Mouse (Mus musculus): ENCODE data around the gene Vgf. TPM values are rescaled to one million over a fixed set of nuclear protein-coding genes. Genes with fewer than 3 reads are reported as not detected.

The Vgf gene
- polyA plus RNA-seq, 1 experiment, result 0.08 TPM

- Histone ChIP-seq H3K4me3 (ENCODE audit: insufficient read depth, low read depth, low read length) (no peak overlapping the region), H3K27me3 (replicated peaks; ENCODE audit: control insufficient read depth, insufficient read depth, low read length) (no peaks in the 10 kb centered on the region), H3K27ac (ENCODE audit: insufficient read depth, low read depth, low read length) (no peak overlapping the region), H3K36me3 (ENCODE audit: control insufficient read depth, insufficient read depth, low read length) (no peaks in the 10 kb centered on the region), H3K4me1 (ENCODE audit: control insufficient read depth, insufficient read depth, low read length) (no peaks in the 10 kb centered on the region)
- peak; percentile 64 for DNase-seq
- TF ChIP-seq CTCF (conservative IDR thresholded peaks at IDR 0.05; ENCODE audit: insufficient read depth, insufficient read length, low read depth, low read length), result peak; percentile 48; the same call in 1 of the 2 replicates
- no peak for TF ChIP-seq POLR2A (IDR thresholded peaks at IDR 0.05; ENCODE audit: low read depth, low read length)
- WGBS, result 19% methylated on average over 3 of the region's 3 CpGs
These were observed 16.2 kb upstream of the Vgf start for GRCm38 (mm10) chr5:137009988-137010387.

- no peak for DNase-seq
These were observed 13.7 kb upstream of the Vgf start for GRCm38 (mm10) chr5:137012401-137012950.

GRCm38 (mm10) chr5:137015913-137016312 lies 10.3 kb upstream of the Vgf start:
- Histone ChIP-seq H3K4me3 (ENCODE audit: insufficient read depth, low read depth, low read length) (no peak overlapping the region), H3K4me1 (ENCODE audit: control insufficient read depth, insufficient read depth, low read length) (no peaks in the 10 kb centered on the region), H3K27me3 (replicated peaks; ENCODE audit: control insufficient read depth, insufficient read depth, low read length) (no peaks in the 10 kb centered on the region), H3K36me3 (ENCODE audit: control insufficient read depth, insufficient read depth, low read length) (no peaks in the 10 kb centered on the region), H3K27ac (ENCODE audit: insufficient read depth, low read depth, low read length) (no peak overlapping the region)
- no peak for TF ChIP-seq CTCF (conservative IDR thresholded peaks at IDR 0.05; ENCODE audit: insufficient read depth, insufficient read length, low read depth, low read length)
- TF ChIP-seq POLR2A (IDR thresholded peaks at IDR 0.05; ENCODE audit: low read depth, low read length), result no peak
- 85% methylated on average over 3 of the region's 3 CpGs for WGBS
- no peak for DNase-seq

More at GRCm38 (mm10) chr5:137012401-137012950, 13.7 kb upstream of the Vgf start:
- no peak overlapping the region for H3K27ac ChIP-seq (ENCODE audit: insufficient read depth, low read depth, low read length)
- H3K4me3 ChIP-seq (ENCODE audit: insufficient read depth, low read depth, low read length), result no peak overlapping the region
- H3K36me3 ChIP-seq (ENCODE audit: control insufficient read depth, insufficient read depth, low read length), result no peaks in the 10 kb centered on the region
- 67% methylated on average over 15 of the region's 15 CpGs for WGBS
- H3K27me3 ChIP-seq (replicated peaks; ENCODE audit: control insufficient read depth, insufficient read depth, low read length), result no peaks in the 10 kb centered on the region
- H3K4me1 ChIP-seq (ENCODE audit: control insufficient read depth, insufficient read depth, low read length), result no peaks in the 10 kb centered on the region
- no peak for TF ChIP-seq POLR2A (IDR thresholded peaks at IDR 0.05; ENCODE audit: low read depth, low read length)
- no peak for TF ChIP-seq CTCF (conservative IDR thresholded peaks at IDR 0.05; ENCODE audit: insufficient read depth, insufficient read length, low read depth, low read length)

GRCm38 (mm10) chr5:137024318-137024717 lies 1.9 kb upstream of the Vgf start:
- H3K4me3 ChIP-seq (ENCODE audit: insufficient read depth, low read depth, low read length), result no peak overlapping the region
- TF ChIP-seq POLR2A (IDR thresholded peaks at IDR 0.05; ENCODE audit: low read depth, low read length) (no peak), CTCF (conservative IDR thresholded peaks at IDR 0.05; ENCODE audit: insufficient read depth, insufficient read length, low read depth, low read length) (no peak)
- no peak overlapping the region for H3K27ac ChIP-seq (ENCODE audit: insufficient read depth, low read depth, low read length)
- 31% methylated on average over 3 of the region's 3 CpGs for WGBS
- no peaks in the 10 kb centered on the region for H3K36me3 ChIP-seq (ENCODE audit: control insufficient read depth, insufficient read depth, low read length)
- DNase-seq, result no peak
- H3K27me3 ChIP-seq (replicated peaks; ENCODE audit: control insufficient read depth, insufficient read depth, low read length), result no peaks in the 10 kb centered on the region; the same call in 1 of the 2 replicates
- H3K4me1 ChIP-seq (ENCODE audit: control insufficient read depth, insufficient read depth, low read length), result no peaks in the 10 kb centered on the region

- Histone ChIP-seq H3K27me3 (replicated peaks; ENCODE audit: control insufficient read depth, insufficient read depth, low read length) (no peaks in the 10 kb centered on the region; the same call in 1 of the 2 replicates), H3K4me3 (ENCODE audit: insufficient read depth, low read depth, low read length) (no peak overlapping the region), H3K36me3 (ENCODE audit: control insufficient read depth, insufficient read depth, low read length) (no peaks in the 10 kb centered on the region), H3K27ac (ENCODE audit: insufficient read depth, low read depth, low read length) (no peak overlapping the region), H3K4me1 (ENCODE audit: control insufficient read depth, insufficient read depth, low read length) (no peaks in the 10 kb centered on the region)
- peak; percentile 69 for DNase-seq
- under 1% methylated on average over 23 of the region's 23 CpGs for WGBS
- TF ChIP-seq CTCF (conservative IDR thresholded peaks at IDR 0.05; ENCODE audit: insufficient read depth, insufficient read length, low read depth, low read length), result peak; percentile 83
- no peak for TF ChIP-seq POLR2A (IDR thresholded peaks at IDR 0.05; ENCODE audit: low read depth, low read length)
These were observed 1.1 kb upstream of the Vgf start for GRCm38 (mm10) chr5:137025132-137025531.

GRCm38 (mm10) chr5:137028561-137029272 lies 2.5 kb downstream of the Vgf start:
- Histone ChIP-seq H3K27ac (ENCODE audit: insufficient read depth, low read depth, low read length) (no peak overlapping the region), H3K4me3 (ENCODE audit: insufficient read depth, low read depth, low read length) (no peak overlapping the region), H3K36me3 (ENCODE audit: control insufficient read depth, insufficient read depth, low read length) (no peaks in the 10 kb centered on the region), H3K4me1 (ENCODE audit: control insufficient read depth, insufficient read depth, low read length) (peaks cover 8% of the 10 kb centered on the region; the same call in 1 of the 2 replicates), H3K27me3 (replicated peaks; ENCODE audit: control insufficient read depth, insufficient read depth, low read length) (peaks cover 5% of the 10 kb centered on the region)
- no peak for TF ChIP-seq CTCF (conservative IDR thresholded peaks at IDR 0.05; ENCODE audit: insufficient read depth, insufficient read length, low read depth, low read length)
- DNase-seq, result no peak
- WGBS, result 2% methylated on average over 29 of the region's 29 CpGs

- DNase-seq, result no peak
- 3% methylated on average over 8 of the region's 8 CpGs for WGBS
- Histone ChIP-seq H3K27ac (ENCODE audit: insufficient read depth, low read depth, low read length) (no peak overlapping the region), H3K4me1 (ENCODE audit: control insufficient read depth, insufficient read depth, low read length) (peaks cover 8% of the 10 kb centered on the region; the same call in 1 of the 2 replicates), H3K4me3 (ENCODE audit: insufficient read depth, low read depth, low read length) (no peak overlapping the region), H3K36me3 (ENCODE audit: control insufficient read depth, insufficient read depth, low read length) (no peaks in the 10 kb centered on the region), H3K27me3 (replicated peaks; ENCODE audit: control insufficient read depth, insufficient read depth, low read length) (peaks cover 5% of the 10 kb centered on the region)
- TF ChIP-seq CTCF (conservative IDR thresholded peaks at IDR 0.05; ENCODE audit: insufficient read depth, insufficient read length, low read depth, low read length) (no peak), POLR2A (IDR thresholded peaks at IDR 0.05; ENCODE audit: low read depth, low read length) (no peak)
These were observed 3.0 kb downstream of the Vgf start for GRCm38 (mm10) chr5:137029273-137029585.
